Mouse (Mus musculus): Measurements from ENCODE around the gene Cfl1. TPM values are rescaled to one million over a fixed set of nuclear protein-coding genes. Genes with fewer than 3 reads are reported as not detected.

The Cfl1 gene
- total and polyA plus RNA-seq, 3 experiments: 818 to 1,768 (median 999) TPM

- no peaks in the 10 kb centered on the region for H3K27me3 ChIP-seq (replicated peaks)
- no peak for DNase-seq (ENCODE audit: extremely low read depth)
- H3K27ac ChIP-seq (ENCODE audit: insufficient read depth, low read depth): no peak overlapping the region
- TF ChIP-seq KAT2A (IDR thresholded peaks at IDR 0.05; ENCODE audit: insufficient replicate concordance, low read length) (no peak), HCFC1 (IDR thresholded peaks at IDR 0.05; ENCODE audit: low read depth, low read length) (no peak), MYC (IDR thresholded peaks at IDR 0.05; ENCODE audit: low read depth, low read length) (no peak), BHLHE40 (IDR thresholded peaks at IDR 0.05; ENCODE audit: low read depth, low read length) (no peak), ZKSCAN1 (IDR thresholded peaks at IDR 0.05; ENCODE audit: borderline replicate concordance, low read depth, low read length) (no peak)
- no peaks in the 10 kb centered on the region for H3K79me2 ChIP-seq (replicated peaks; ENCODE audit: control insufficient read depth, extremely low read depth, insufficient read depth, poor library complexity, severe bottlenecking)
- no peak overlapping the region for H3K4me3 ChIP-seq (replicated peaks in 1 of 3; ENCODE audit: low read depth in 2 of 3, low read length in 2 of 3, poor library complexity in 1 of 3)
- no peaks in the 10 kb centered on the region for H3K9me3 ChIP-seq (replicated peaks; ENCODE audit: low read length)
- peaks cover 2 to 20% of the 10 kb centered on the region in 2 experiments; a peak in 2 of 4 replicates for H3K4me1 ChIP-seq (ENCODE audit: control insufficient read depth in 1 of 2, insufficient read depth in 2 of 2)
- peaks cover 29 to 55% of the 10 kb centered on the region in 2 experiments for H3K36me3 ChIP-seq (replicated peaks in 1 of 2; ENCODE audit: control insufficient read depth in 1 of 2, insufficient read depth in 1 of 2, low read length in 1 of 2)
- H3K4me2 ChIP-seq (ENCODE audit: insufficient read depth, low read depth, poor library complexity, severe bottlenecking): no peak overlapping the region
- in situ Hi-C loops (cut with MboI; ENCODE audit: low pct_ligation_motif_present, low pct_unique_long_range_greater_than_20kb, low sequenced_read_pairs) (no loop called here), dilution Hi-C loops (cut with MboI; ENCODE audit: extremely low pct_ligation_motif_present, extremely low pct_unique_long_range_greater_than_20kb, low sequenced_read_pairs) (no loop called here)
- no peak overlapping the region for H3K9ac ChIP-seq (ENCODE audit: insufficient read depth, low read depth)
Measured at GRCm38 (mm10) chr19:5483386-5484359, 6.6 kb upstream of the Cfl1 start.

GRCm38 (mm10) chr19:5484496-5484895 lies 5.8 kb upstream of the Cfl1 start:
- Histone ChIP-seq H3K27ac (ENCODE audit: insufficient read depth, low read depth) (no peak overlapping the region), H3K36me3 (replicated peaks in 1 of 2; ENCODE audit: control insufficient read depth in 1 of 2, insufficient read depth in 1 of 2, low read length in 1 of 2) (peaks cover 29 to 55% of the 10 kb centered on the region in 2 experiments), H3K4me3 (replicated peaks in 1 of 3; ENCODE audit: low read depth in 2 of 3, low read length in 2 of 3, poor library complexity in 1 of 3) (no peak overlapping the region), H3K4me1 (ENCODE audit: control insufficient read depth in 1 of 2, insufficient read depth in 2 of 2) (peaks cover 2 to 21% of the 10 kb centered on the region in 2 experiments; a peak in 2 of 4 replicates), H3K4me2 (ENCODE audit: insufficient read depth, low read depth, poor library complexity, severe bottlenecking) (no peak overlapping the region), H3K27me3 (replicated peaks) (no peaks in the 10 kb centered on the region), H3K9me3 (replicated peaks; ENCODE audit: low read length) (no peaks in the 10 kb centered on the region), H3K79me2 (replicated peaks; ENCODE audit: control insufficient read depth, extremely low read depth, insufficient read depth, poor library complexity, severe bottlenecking) (no peaks in the 10 kb centered on the region), H3K9ac (ENCODE audit: insufficient read depth, low read depth) (no peak overlapping the region)
- DNase-seq (ENCODE audit: extremely low read depth): no peak
- dilution Hi-C loops (cut with MboI; ENCODE audit: extremely low pct_ligation_motif_present, extremely low pct_unique_long_range_greater_than_20kb, low sequenced_read_pairs): no loop called here
- TF ChIP-seq MEF2A (IDR thresholded peaks at IDR 0.05; ENCODE audit: borderline replicate concordance, low read depth, low read length): no peak
- TF ChIP-seq RAD21 (IDR thresholded peaks at IDR 0.05; ENCODE audit: low read depth, low read length): no peak
- TF ChIP-seq JUN (IDR thresholded peaks at IDR 0.05; ENCODE audit: insufficient read depth, low read depth, low read length): no peak
- no peak for TF ChIP-seq CTCF (conservative IDR thresholded peaks at IDR 0.05 in 1 of 2, IDR thresholded peaks at IDR 0.05 in 1 of 2; ENCODE audit: low read depth in 2 of 2, low read length in 2 of 2)
- no peak for TF ChIP-seq ETS1 (conservative IDR thresholded peaks at IDR 0.05; ENCODE audit: low read depth, low read length)
- TF ChIP-seq ZC3H11A (IDR thresholded peaks at IDR 0.05; ENCODE audit: low read depth, low read length): no peak
- TF ChIP-seq JUND (conservative IDR thresholded peaks at IDR 0.05; ENCODE audit: low read depth, low read length): no peak
- no peak for TF ChIP-seq GABPA (IDR thresholded peaks at IDR 0.05; ENCODE audit: insufficient replicate concordance, low read depth, low read length)
- no peak for TF ChIP-seq RCOR1 (conservative IDR thresholded peaks at IDR 0.05; ENCODE audit: low read depth, low read length)
- in situ Hi-C loops (cut with MboI; ENCODE audit: low pct_ligation_motif_present, low pct_unique_long_range_greater_than_20kb, low sequenced_read_pairs): no loop called here
